Mouse (Mus musculus): ENCODE measurements at regions not wholly inside any gene's neighbourhood (a gene's known extent, or its start where the extent isn't known, plus 50 kb on each side); places are given as distances from the start of the nearest gene placed in this dataset.

DNA sequence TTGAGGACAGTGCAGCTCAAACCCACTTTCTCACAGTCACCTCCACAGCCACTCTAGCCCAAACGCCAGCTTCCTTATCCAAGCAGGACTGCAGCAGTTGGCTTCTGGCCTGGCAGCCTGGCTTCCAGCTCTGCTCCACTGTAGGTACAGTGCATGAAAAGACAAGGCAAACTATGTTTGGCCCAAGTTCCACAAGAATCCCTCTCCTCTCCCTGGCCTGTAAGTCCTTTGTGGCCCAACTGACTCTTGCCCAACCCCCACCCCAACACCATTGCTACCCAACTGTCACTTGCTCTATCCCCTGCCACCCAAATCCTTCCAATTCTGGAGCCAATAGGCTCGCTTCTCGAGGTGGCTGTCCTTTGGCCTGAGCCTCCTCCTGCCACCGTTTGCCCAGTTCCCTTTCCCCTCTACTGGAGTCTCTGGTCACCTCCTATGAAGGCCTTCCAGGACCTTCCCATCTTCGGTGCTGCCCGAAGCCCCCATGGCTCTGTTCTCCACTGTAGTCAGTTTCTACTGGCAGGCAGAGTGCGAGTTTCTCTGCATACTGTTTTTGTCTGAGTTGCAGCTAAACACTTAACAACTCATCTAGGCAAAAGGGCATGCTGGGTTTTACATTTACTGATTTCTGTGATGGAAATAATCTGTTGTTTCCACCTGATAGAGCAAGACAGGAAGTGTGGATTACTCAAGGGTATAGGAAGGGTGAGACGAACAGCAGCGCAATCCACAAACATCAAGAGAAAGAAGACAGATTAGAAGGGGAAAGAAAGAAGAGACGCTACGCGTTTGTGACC is 84.4 kb upstream of the Ptpn1 start:
- DNase-seq, result no peak

DNA sequence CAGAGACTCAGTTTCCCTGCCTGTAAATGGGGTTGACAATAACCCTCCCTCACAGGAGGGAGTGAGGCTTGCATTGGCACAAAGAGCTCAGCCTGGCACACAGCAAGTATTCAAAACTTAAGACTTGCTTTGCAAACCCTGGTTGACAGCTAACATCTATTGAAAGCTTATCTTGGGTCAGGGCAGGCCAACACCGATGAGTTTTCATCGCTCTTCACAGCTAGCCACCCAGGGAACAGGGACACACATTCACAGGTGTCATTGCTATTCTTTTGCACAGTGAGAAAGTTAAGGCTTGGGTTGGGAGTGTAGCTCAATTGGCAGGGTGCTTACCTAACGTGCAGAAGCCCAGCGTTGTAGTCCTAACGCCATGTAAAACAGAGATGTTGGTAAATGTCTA is 86.5 kb upstream of the Ptpn1 start:
- no peak for DNase-seq

DNA sequence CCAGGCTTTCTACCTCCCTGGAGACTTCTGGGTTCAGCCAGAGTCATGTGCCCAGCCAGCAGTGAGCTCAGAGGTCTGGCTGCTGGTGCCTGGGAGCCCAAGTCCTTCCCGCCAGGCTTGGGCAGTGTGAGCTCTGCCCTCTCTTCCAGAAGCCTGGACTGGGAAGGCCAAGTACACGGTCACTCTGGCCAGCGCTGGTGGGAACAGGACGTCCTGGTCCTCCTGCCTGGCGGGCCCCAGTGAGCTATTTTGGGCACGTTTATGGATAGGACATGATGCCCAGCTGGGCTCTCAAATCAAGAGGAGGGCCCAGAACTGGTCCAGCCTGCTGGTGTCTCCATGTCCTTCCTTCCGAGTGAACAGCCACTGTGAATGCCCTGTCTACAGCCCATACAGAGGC is 87.3 kb upstream of the Ptpn1 start:
- no peak for DNase-seq

DNA sequence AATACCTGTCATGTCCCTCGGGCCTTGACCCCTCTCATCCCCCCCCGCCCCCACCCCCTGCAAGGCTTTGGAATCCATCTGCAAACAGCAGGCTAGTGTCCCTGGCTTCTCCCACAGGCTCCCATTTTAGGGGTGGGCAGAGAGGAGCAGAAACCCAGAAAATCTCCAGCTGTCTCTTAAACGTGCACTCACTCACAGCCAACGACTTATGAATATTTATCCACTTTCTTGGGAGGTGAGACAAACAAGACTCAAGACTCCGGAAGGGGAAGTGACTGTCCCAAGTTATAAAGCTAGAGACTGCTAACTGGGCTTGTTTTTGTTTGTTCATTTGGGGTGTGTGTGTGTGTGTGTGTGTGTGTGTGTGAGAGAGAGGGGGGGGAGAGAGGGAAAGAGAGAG is 87.9 kb upstream of the Ptpn1 start:
- DNase-seq, result no peak

DNA sequence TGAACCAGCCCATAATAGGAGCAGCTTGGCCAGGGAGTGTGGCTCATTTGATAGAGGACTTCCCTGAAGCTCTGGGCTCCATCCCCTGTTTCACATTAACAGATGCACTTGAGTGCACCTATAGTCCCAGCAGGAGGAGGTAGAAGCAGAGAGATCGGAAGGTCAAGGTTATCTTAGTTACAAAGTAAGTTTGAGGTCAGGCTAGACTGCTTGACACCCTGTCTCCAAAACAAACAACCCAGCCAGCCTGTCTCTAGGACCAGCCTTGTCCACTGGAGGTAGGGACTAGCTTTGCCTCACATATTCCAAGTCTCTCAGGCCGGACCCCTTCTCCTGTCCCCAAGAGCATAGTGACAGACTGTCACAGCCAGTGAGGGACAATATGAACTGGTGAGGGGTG is 88.9 kb upstream of the Ptpn1 start:
- DNase-seq, result no peak

DNA sequence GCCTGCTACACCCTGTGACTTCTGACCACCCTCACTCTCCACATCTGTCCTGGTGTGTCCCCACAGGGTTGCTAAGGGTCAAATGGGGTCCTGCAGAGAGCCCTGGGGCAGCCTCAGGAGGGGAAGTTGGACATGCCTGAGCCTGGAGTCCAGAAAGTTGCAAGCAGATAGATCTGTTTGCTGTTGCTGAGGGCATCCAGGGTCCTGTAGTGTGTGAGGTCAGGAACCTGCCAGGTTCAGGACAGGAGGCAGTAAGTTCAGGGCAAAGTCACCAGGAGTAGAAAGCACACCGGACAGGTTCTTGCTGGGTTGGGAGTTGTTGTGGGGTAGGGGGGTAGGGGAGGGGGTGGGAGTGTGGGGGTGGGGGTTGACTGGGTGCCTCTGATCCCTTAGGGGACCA is 89.4 kb upstream of the Ptpn1 start:
- no peak for DNase-seq

DNA sequence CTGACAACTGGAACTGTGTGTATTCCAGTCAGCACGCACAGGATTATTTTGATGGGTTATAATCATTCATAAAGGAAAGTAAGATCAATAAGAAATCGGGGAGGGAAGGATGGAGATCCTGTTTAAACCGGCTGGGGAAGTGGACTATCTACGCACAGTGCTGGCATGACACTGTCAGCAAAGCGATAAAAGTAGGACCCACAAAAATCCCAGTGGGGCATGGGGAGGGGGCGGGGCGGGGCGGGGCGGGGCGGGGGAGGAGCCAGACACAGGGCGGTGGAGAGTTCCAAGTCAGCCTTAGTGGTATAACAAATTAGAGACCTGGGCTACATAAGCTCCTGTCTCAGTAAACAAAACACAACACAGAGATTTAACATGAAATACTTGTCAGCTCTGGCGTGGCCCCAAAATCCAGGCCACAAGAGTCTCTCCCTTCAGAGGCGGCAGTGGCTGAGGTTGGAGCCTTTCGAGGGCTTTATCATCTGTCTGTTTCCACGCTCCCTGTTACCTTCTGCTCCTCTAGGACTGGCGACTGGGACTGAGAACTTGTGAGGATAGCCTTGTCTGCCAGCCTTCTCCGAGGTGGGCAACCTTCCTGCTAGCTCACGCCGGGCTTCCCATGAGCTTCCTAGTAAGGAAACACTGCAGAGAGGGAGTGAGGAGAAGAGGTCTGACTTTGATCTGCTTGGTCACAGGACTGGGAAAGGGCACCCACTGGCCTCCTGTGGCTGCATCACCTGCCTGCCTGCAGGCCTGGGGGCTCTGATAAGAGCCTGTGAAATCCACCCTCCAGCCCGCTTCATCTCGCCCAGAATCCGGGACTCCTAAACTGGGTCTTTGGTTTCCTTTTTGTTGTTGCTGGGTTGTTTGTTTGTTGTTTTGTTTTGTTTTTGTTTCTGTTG is 90.3 kb upstream of the Ptpn1 start:
- DNase-seq, result no peak

DNA sequence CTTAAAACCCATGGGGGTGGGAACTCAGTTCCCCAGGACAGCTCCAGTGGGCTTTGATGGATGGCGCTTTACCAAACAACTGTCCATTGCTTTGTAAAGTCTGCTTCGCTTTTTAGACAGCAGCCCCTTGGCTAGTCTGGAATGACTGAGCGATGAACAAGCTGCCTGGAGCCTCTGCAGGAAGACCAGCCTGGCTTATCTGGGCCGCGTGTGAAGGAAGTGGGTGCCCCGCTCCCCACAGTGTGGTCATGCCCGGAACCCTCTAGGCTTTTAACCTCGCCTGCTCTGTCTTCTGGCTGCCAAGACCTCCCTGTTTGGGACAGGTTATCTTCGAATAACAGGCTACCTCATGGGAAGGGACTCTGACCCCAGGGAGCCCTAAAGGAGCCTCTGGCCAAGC is 91.5 kb upstream of the Ptpn1 start:
- no peak for DNase-seq

DNA sequence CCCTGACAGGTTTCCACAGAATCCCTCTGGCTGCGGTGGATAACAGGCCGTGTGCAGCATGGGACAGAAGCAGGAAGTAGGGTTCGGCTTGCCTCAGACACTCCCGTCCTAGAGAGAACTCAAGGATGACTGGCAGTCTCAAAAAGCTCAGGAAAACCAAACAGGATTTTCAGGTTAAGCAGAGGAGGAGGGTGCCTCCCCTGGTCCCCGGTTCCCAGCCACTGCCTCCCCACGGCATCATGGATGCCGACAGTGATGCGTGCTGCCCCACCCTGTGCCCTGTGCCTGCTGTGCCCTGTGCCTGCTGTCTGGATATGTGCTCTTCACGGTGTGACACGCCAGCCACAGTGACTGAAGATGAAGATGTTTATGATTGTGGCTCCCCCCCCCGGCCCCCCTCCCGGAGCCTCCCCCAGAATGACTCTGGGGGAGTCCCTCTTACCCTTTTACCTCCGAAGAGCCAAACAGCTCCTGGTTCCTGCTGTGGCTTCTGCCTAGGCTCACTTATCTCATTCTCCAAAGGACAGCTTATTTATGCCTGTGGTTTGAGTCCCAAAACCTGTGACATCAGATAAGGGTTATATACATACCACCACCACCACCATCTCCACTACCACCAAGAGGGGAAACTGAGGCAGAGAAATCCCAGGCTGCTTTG is 92.4 kb upstream of the Ptpn1 start:
- DNase-seq, result no peak

DNA sequence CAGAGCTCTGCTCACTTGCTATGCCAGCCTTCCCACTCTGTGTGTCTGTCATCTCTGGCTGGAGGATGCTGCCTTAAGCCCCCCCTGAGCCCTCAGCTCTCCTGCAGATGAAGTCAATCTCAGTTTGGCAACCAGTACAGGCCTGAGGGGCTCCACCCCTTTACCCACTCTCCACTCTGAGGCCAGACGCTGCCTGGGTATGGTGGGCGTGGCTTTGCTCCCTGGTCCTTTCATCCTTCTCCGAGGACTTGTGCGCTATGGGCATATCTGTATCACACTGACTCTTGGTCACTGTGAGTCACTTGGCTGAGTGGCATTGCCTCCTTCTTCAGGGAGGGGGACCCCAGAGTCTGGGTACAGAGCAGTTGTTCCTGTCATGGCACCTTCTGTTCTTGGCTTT is 94.3 kb upstream of the Ptpn1 start:
- no peak for DNase-seq

DNA sequence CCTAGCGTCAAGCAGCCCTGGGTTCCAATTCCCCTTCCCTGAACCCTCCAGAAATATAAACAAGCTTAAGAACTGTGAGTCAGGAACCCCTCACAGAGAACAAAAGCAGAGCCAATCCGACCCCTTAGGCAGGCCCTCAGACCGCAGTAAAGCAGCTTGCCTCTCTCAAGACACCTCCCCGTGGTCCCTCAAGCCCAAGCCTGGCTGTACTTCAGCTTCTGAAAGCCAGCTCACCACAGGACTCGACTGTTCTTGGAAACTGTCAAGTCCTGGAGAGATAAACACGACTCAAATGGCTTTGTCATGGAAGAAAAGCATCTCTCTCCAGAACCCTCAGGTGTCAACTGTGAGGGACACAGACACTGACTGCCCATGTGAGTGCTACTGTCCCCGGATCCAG is 95.2 kb upstream of the Ptpn1 start:
- DNase-seq, result no peak

DNA sequence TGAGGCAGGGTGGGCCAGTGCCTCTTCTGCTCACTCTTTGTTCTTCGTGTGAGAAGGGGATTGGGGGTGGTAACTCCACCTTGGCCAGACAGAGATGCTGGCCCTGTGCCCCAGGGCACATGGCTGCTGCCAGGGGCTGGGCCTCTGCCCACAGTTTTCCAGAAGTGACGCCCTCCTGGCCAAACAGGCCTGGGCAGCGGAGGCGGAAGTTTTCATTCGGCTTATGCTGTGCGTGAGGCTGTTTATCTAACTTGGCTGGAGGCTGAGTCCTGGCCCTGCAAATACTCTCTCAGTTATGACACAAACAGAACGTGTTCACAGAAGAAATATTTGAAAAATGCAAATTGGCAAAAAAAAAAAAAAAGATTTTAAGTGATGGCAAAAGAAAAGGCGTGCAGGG is 97.3 kb upstream of the Ptpn1 start:
- peak; percentile 37 for DNase-seq

DNA sequence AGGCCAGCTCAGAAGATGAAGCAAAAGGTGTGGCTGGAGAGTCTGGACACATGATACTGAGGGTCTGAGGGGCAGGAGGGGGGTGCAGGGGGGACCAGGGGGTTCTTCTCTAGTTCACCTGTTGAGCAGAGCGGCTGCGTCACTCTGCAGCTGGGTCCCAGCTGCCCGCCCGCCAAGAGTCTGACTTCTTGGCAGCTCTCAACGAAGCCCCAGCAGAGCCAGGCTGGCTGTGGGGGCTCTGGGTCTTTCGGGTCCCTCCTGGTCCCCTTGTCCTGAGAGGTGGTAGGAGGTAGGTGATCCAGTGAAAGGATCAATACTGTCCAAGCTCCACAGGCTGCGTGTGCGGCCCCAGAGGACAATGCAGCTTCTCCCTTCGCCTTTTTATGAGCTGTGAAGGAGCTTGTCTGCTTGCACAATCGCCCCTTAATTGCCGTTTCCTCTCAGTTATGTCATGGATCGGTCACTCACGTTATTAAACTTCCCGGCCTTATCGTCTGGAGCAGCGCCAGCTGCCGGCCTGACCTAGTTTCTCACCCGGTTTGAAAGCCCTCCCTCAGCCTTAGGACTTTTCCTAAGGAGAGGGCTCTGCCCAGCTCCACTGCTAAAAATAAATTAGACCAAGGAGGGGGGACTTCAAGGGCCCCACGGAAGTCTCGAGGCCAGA is 98.4 kb upstream of the Ptpn1 start:
- peak; percentile 30 for DNase-seq

DNA sequence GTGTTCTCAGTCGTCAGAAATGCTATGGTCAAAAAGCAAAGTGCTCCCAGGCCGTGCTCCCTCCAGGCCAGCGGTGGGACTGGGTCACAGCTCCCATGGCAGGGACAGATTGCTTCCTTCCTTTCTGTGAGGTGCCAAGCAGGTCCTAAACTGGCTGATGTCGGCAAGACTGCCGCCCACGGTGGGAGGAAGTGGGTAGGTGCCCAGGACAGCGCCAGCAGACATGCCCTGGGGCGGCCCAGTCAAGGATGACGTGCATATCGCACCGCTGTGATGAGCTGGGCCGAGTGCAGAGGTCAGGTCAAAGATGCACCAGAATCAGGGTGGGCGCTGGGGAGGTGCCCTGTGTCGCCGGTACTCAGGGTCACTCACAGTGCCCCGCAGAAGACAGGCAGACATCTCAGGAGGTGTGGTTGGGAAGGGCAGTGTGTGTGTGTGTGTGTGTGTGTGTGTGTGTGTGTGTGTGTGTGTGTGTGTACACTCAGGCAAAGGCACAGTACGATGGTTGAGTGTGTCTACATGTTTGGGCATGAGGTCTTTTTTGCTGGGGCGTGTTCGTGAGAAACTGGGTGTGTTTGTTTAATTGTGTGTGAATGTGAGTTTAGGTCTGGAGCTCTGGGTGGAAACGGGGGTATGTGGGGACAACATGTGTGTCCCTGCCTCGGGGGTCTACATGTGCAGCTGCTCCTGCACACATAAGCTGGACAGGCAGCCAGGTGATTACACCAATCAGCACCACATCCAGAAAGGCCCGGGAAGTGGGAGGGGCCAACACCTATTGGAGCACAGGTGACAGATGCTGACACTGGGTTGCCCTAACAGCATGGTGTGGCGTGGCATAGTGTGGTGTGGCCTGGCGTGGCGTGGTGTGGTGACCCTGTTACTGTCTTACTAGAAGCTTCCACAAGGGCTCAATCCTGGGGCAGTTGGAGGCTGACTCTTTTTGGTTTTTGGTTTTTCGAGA is 100.5 kb upstream of the Ptpn1 start:
- no peak for DNase-seq

DNA sequence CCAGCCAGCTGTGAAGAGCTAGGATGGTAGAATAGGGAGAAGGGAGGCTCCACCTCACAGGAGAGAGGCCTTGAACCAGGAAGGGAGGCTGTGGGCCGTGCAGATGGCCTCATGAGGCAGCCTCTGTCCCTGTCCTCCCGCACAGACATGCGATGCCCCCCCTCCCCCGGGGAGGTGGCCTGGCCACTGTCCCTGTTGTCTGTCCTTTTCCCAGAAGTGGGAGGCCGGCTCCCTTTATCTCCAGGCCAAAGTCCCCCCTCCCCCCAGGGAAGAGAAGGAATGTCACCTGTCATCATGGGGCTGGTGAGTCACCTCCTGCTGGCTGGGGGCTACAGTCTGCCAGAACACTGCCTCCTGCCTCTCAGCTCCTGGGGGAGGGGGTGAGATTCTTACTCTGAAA is 103.6 kb upstream of the Ptpn1 start:
- no peak for DNase-seq

DNA sequence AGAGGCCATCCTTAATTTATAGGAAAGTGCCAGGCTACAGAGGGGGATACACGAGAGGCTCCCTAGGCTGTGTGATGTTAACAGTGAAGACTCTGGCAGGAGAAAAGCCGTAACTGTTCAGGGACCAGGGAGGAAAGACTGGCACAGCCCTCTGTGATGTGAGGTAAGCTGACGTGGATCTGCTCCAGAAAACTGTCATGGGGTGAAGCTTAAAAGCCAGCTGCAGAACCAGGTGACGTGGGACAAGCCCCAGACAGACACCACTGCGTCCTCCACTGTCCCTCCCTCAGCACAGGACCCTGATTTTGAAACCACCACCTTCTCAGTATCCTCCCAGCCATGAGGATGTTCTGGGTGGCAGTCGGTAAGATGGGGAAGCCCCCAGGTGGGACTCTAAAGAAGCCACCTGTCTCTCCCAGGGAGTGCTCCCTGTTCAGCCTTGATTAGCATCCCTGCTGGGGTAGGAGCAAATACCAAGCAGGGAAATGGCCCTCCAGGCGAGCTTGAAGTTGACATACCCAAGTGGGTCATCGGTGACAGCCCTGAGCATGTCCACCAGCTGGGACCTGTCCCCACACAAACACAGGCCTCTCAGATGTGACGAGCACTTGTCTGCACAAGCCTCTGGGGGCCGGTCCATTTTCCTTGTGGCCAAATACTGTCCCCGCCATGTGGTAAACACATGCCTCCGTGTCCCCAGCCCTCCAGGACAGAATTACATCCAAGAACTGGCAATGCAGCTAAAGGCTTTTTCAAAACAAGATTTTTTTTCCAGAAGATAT is 104.7 kb upstream of the Ptpn1 start:
- no peak for DNase-seq

DNA sequence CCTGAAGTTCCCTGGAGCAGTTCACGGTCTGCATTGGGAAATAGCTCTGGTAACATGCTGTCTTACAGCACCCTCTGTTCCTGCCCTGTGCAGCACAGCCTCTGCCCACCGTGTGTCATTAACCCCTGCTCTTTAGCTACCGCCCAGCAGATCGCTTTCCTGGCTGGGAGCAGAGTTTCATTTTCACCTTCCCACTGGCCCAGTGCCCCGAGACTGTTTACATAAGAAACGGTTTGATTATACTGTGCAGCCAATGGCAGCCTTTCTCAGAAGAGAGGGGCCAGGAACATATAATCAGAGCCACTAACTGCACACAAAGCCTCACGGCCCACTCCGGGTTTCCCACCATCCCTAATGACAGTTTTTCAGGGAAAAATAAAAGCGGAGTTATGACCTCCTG is 108.3 kb upstream of the Ptpn1 start:
- no peak for DNase-seq

DNA sequence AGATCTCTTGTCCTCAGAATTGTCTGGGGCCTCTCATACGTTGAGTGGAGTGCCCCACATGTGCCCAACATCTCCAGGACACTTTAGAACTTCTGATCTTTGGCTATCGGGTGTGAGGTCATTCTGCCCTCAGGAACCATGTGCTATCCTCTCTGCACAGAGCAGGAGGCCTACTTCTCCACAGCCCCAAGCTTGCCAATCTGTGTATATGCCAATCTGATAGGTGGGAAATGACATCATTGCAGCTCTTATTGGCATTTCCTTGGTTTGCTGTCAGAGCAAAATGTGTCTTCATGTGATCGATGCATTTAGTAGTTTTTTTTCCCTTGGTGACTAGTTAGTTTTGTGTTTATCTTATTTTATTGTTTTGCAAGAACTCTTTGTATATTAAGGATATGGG is 108.8 kb upstream of the Ptpn1 start:
- DNase-seq, result no peak

DNA sequence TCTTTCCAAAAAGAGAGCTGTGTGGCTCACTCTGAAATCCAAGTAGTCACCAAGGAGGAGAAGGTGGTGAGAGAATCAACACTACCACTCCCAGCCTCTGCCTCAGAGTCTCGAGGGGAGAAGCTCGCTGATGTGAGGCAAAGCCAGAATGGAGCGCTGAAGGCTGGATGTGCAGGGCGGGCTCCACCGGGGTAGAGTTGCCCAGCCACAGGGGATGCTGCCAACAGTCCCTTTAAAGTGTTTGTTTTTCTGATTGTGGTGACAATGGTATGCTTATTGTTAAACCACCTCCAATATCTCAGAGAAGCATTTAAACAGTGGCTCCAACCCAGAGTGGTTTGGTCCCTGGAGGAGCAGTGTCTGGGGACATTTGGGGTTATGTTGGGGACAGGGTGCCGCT is 110.7 kb upstream of the Ptpn1 start:
- DNase-seq, result no peak

DNA sequence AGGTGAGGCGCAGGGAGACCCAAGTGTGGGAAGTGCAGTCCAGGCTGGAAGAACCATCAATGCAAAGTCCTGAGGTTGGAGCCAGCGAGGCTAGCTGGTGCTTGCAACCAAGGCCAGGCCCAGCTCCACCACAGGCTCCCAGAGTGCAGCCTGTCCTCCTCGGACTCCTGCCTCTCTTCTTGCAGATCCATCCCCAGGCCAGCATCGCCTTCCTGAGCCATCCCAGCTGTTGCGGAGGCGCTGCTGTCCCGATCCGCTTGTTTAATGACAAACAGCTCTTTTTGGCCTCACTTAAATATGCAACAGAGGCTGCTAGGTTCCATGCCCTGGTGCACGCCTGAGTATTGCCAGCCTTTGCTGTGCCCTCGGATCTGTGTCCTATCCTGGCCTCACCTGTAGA is 113.1 kb upstream of the Ptpn1 start:
- no peak for DNase-seq

DNA sequence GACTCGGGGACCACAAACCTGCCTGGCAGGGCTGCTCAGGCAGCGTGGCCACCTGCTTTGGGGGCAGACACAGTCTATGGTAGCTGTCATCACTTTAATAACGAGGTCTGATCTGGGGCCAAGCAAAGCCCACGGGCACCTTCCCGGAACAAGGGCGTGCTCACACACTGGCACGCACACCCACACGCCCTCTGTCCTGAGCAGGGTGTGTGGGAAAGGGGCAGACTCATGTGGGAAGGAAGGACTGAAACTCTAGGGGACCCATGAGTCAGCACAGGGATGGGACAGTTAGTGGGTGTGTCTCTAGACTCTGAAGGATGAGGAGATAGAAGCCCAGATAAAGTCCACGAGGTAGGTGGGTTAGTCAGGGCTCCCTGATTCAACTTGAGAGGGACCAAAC is 114.8 kb upstream of the Ptpn1 start:
- DNase-seq, result no peak

Measured in right cerebral cortex, postnatal 4 days (tissue).